Mouse (Mus musculus) E14TG2a.4 (cell line): ENCODE results near the gene Pfas.

Experiments
- CTCF ChIP-seq: conservative IDR thresholded peaks from 2 replicates; pipeline ENCODE4 v1.5.1; 2014; ENCODE audit warnings: low read length
- NANOG ChIP-seq: IDR thresholded peaks from 2 replicates; pipeline ENCODE4 v1.6.1; 2014; ENCODE audit warnings: borderline replicate concordance, low read length, mixed read lengths
- POU5F1 ChIP-seq: IDR thresholded peaks from 2 replicates; pipeline ENCODE4 v1.6.1; 2014; ENCODE audit warnings: low read length, borderline replicate concordance

DNA sequence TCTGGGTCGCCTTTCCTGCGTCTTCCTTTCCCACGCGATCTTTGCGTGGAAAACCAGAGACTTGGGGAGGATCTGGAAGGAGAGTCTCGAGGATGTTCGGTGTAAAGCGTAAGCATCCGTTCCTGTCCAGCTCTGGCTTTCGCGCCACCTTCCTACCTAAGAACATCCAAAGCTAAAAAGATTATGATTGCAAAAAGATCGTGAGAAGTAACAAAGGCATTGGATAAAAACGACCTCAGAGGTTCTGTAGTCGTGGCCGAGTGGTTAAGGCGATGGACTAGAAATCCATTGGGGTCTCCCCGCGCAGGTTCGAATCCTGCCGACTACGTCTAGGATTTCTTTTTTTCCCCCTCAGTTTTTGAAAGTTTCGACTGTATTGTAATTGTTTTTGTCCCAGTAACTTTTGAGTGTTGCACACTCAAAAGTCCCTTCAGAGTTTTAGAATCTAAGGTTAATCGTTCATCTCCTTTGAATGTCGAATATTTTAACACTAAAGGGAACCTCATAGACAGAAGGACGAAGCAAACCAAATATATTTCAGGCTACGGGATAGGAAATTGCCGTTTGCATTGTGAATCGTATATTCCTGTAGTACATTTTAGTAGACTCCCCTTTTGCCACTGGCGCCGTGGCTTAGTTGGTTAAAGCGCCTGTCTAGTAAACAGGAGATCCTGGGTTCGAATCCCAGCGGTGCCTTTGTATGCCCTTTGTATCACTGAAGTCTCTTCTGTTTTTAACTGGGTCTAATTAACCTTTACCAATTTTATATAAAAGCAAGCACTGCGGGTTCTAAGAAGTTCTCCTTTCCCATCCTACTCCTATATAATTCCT, 29.2 kb upstream of the Pfas start:
- TF ChIP-seq CTCF (no peak), POU5F1 (peak; percentile 17; the same call in 1 of the 2 replicates), NANOG (no peak)
